Mouse (Mus musculus): ENCODE measurements at regions not wholly inside any gene's neighbourhood (a gene's known extent, or its start where the extent isn't known, plus 50 kb on each side); places are given as distances from the start of the nearest gene placed in this dataset.
"Not testable (repeated sequence)": the region's sequence is repeated elsewhere in the genome, so short reads cannot be mapped to it uniquely, and the experiment has no call there.

- Histone ChIP-seq H3K9ac (ENCODE audit: low read length) (no peak overlapping the region), H3K36me3 (ENCODE audit: control insufficient read depth, insufficient read depth, low read length) (no peaks in the 10 kb centered on the region), H3K4me2 (ENCODE audit: low read length) (no peak overlapping the region), H3K4me1 (ENCODE audit: control insufficient read depth in 2 of 2, insufficient read depth in 2 of 2, low read length in 2 of 2) (no peaks in the 10 kb centered on the region), H3K27ac (replicated peaks in 1 of 2; ENCODE audit: control insufficient read depth in 1 of 2, insufficient read depth in 1 of 2, low read depth in 2 of 2, low read length in 2 of 2) (no peak overlapping the region), H3K27me3 (ENCODE audit: control insufficient read depth, insufficient read depth, low read length) (peaks cover 4% of the 10 kb centered on the region), H3K4me3 (ENCODE audit: control insufficient read depth in 1 of 2, insufficient read depth in 1 of 2, low read depth in 1 of 2, low read length in 2 of 2) (no peak overlapping the region), H3K9me3 (ENCODE audit: control insufficient read depth, low read length) (no peaks in the 10 kb centered on the region)
- no peak for ATAC-seq (ENCODE audit: insufficient number of reproducible peaks, insufficient read depth, low FRiP score, low read depth)
- 72% methylated on average over 5 of the region's 5 CpGs for WGBS
Observed at GRCm38 (mm10) chr4:89530050-89530911, 149.0 kb upstream of the Dmrta1 start.

DNA sequence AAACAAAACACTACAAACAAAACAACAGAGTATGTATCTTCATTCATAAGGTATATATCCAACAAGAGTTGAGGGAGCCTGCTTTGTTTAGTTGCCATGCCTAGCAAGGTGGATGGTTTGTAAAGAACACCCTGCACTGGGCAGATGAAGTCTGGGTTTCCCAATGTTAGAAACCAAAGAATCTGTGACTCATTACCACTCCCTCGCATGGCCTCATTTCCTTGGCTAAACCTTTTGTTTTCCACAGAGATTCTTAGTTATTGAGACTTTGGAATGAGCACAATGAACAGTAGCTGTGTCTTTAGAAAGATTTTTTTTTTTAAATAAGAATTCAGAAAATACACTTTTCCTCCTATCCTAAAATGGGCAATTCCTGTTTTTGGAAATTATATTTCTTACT, 151.3 kb upstream of the Dmrta1 start:
- 59% methylated on average over 1 of the region's 1 CpGs for WGBS
- ATAC-seq (ENCODE audit: insufficient number of reproducible peaks, insufficient read depth, low FRiP score, low read depth): no peak

DNA sequence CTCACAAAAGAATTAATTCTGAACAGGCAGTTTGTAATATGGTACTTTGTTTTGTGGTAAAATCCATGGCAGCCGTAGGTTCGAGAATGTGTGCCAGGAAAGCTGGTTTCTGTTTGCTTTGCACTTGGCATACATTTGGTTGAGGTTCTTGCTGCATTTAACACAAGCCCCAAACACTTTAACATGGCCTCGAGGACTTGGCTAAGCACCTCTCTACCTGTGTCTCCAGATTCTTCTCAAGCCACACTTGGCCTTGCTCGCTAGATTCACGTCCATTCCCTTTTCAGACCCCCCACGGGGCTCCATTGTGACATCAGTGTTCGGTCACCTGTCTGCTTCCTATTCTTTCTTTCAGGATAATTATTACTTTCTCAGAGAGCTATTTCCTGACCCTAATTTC, 151.9 kb upstream of the Dmrta1 start:
- WGBS: 77% methylated on average over 7 of the region's 7 CpGs
- Histone ChIP-seq H3K27me3 (ENCODE audit: control insufficient read depth, insufficient read depth, low read length) (peaks cover 8% of the 10 kb centered on the region), H3K4me2 (ENCODE audit: low read length) (no peak overlapping the region), H3K4me1 (ENCODE audit: control insufficient read depth in 2 of 2, insufficient read depth in 2 of 2, low read length in 2 of 2) (peaks cover 0 to 10% of the 10 kb centered on the region in 2 experiments; a peak in 2 of 4 replicates), H3K27ac (replicated peaks in 1 of 2; ENCODE audit: control insufficient read depth in 1 of 2, insufficient read depth in 1 of 2, low read depth in 2 of 2, low read length in 2 of 2) (no peak overlapping the region), H3K4me3 (ENCODE audit: control insufficient read depth in 1 of 2, insufficient read depth in 1 of 2, low read depth in 1 of 2, low read length in 2 of 2) (no peak overlapping the region), H3K9ac (ENCODE audit: low read length) (no peak overlapping the region), H3K9me3 (ENCODE audit: control insufficient read depth, low read length) (no peaks in the 10 kb centered on the region), H3K36me3 (ENCODE audit: control insufficient read depth, insufficient read depth, low read length) (no peaks in the 10 kb centered on the region)
- ATAC-seq (ENCODE audit: insufficient number of reproducible peaks, insufficient read depth, low FRiP score, low read depth): no peak

More for the DNA sequence above, 151.3 kb upstream of the Dmrta1 start:
- Histone ChIP-seq H3K4me3 (ENCODE audit: control insufficient read depth in 1 of 2, insufficient read depth in 1 of 2, low read depth in 1 of 2, low read length in 2 of 2) (no peak overlapping the region), H3K9ac (ENCODE audit: low read length) (no peak overlapping the region), H3K9me3 (ENCODE audit: control insufficient read depth, low read length) (no peaks in the 10 kb centered on the region), H3K4me2 (ENCODE audit: low read length) (no peak overlapping the region), H3K36me3 (ENCODE audit: control insufficient read depth, insufficient read depth, low read length) (no peaks in the 10 kb centered on the region), H3K4me1 (ENCODE audit: control insufficient read depth in 2 of 2, insufficient read depth in 2 of 2, low read length in 2 of 2) (peaks cover 0 to 10% of the 10 kb centered on the region in 2 experiments; a peak in 2 of 4 replicates), H3K27me3 (ENCODE audit: control insufficient read depth, insufficient read depth, low read length) (peaks cover 8% of the 10 kb centered on the region), H3K27ac (replicated peaks in 1 of 2; ENCODE audit: control insufficient read depth in 1 of 2, insufficient read depth in 1 of 2, low read depth in 2 of 2, low read length in 2 of 2) (no peak overlapping the region)

- 52% methylated on average over 4 of the region's 4 CpGs for WGBS
- H3K36me3 ChIP-seq (ENCODE audit: control insufficient read depth, insufficient read depth, low read length); H3K4me3 ChIP-seq (ENCODE audit: control insufficient read depth in 1 of 2, insufficient read depth in 1 of 2, low read depth in 1 of 2, low read length in 2 of 2); H3K27me3 ChIP-seq (ENCODE audit: control insufficient read depth, insufficient read depth, low read length); H3K9me3 ChIP-seq (ENCODE audit: control insufficient read depth, low read length); H3K9ac ChIP-seq (ENCODE audit: low read length); ATAC-seq (ENCODE audit: insufficient number of reproducible peaks, insufficient read depth, low FRiP score, low read depth); H3K27ac ChIP-seq (replicated peaks in 1 of 2; ENCODE audit: control insufficient read depth in 1 of 2, insufficient read depth in 1 of 2, low read depth in 2 of 2, low read length in 2 of 2); H3K4me2 ChIP-seq (ENCODE audit: low read length): not testable (repeated sequence)
- peaks cover 0 to 10% of the 10 kb centered on the region in 2 experiments; a peak in 2 of 4 replicates for H3K4me1 ChIP-seq (ENCODE audit: control insufficient read depth in 2 of 2, insufficient read depth in 2 of 2, low read length in 2 of 2)
Observed at GRCm38 (mm10) chr4:89525525-89525924, 153.7 kb upstream of the Dmrta1 start.

GRCm38 (mm10) chr4:89524260-89525200, 154.7 kb upstream of the Dmrta1 start:
- no peaks in the 10 kb centered on the region for H3K9me3 ChIP-seq (ENCODE audit: control insufficient read depth, low read length)
- peak overlapping the region; percentile 65 for H3K9ac ChIP-seq (ENCODE audit: low read length)
- H3K36me3 ChIP-seq (ENCODE audit: control insufficient read depth, insufficient read depth, low read length): no peaks in the 10 kb centered on the region
- H3K4me1 ChIP-seq (ENCODE audit: control insufficient read depth in 2 of 2, insufficient read depth in 2 of 2, low read length in 2 of 2): peaks cover 0 to 10% of the 10 kb centered on the region in 2 experiments; a peak in 2 of 4 replicates
- peaks cover 8% of the 10 kb centered on the region for H3K27me3 ChIP-seq (ENCODE audit: control insufficient read depth, insufficient read depth, low read length)
- peak overlapping the region; percentile 52 to 76 for H3K4me3 ChIP-seq (ENCODE audit: control insufficient read depth in 1 of 2, insufficient read depth in 1 of 2, low read depth in 1 of 2, low read length in 2 of 2)
- peak overlapping the region; percentile 78 for H3K4me2 ChIP-seq (ENCODE audit: low read length)
- WGBS: under 1% methylated on average over 40 of the region's 40 CpGs
- no peak for ATAC-seq (ENCODE audit: insufficient number of reproducible peaks, insufficient read depth, low FRiP score, low read depth)
- no peak overlapping the region for H3K27ac ChIP-seq (replicated peaks in 1 of 2; ENCODE audit: control insufficient read depth in 1 of 2, insufficient read depth in 1 of 2, low read depth in 2 of 2, low read length in 2 of 2)

DNA sequence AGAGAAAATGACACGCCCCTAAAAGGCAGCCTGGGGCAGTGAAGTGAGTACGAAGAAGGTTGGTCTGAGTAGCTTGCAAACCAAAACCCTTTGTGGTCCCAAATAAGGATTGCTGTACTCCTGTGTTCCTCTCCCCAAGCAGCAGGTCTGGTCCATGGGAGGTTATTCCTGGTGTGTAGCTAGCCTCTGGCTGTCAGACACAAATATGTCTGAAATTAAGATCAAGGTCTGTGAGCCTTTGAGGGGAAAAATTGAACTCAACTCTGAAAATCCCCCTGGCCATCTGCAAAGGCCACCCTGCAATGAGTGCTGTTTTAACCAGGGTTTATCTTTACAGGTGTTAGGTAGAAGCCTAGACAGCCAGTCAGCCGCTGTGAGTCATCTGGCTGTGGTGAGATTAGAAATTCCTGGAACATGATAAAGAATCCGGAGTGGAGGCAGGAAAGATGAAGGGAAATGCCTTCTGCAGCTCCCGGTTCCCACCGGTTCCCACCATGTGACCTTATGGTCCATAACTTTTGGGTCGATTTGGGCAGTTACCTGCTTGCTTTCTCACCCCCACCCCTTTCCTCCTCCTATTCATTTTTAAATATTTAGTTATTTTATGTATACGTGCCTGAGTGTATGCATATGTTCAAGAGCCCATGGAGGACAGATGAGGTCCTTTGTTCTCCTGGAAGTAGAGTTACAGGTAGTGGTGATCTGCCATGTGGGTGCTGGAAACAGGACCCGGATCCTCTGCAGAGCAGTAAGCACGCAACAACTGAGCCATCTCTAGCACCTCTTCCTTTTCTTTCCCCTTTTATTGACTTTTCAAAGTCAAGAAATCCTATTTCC, 155.6 kb upstream of the Dmrta1 start:
- Histone ChIP-seq H3K4me2 (ENCODE audit: low read length) (peak overlapping the region; percentile 78), H3K9me3 (ENCODE audit: control insufficient read depth, low read length) (no peaks in the 10 kb centered on the region), H3K4me1 (ENCODE audit: control insufficient read depth in 2 of 2, insufficient read depth in 2 of 2, low read length in 2 of 2) (peaks cover 0 to 10% of the 10 kb centered on the region in 2 experiments; a peak in 2 of 4 replicates), H3K4me3 (ENCODE audit: control insufficient read depth in 1 of 2, insufficient read depth in 1 of 2, low read depth in 1 of 2, low read length in 2 of 2) (peak overlapping the region in 1 of 2 experiments; percentile 52; a peak in 2 of 4 replicates), H3K27me3 (ENCODE audit: control insufficient read depth, insufficient read depth, low read length) (peaks cover 8% of the 10 kb centered on the region), H3K36me3 (ENCODE audit: control insufficient read depth, insufficient read depth, low read length) (no peaks in the 10 kb centered on the region), H3K27ac (replicated peaks in 1 of 2; ENCODE audit: control insufficient read depth in 1 of 2, insufficient read depth in 1 of 2, low read depth in 2 of 2, low read length in 2 of 2) (no peak overlapping the region), H3K9ac (ENCODE audit: low read length) (peak overlapping the region; percentile 65; the same call in 1 of the 2 replicates)
- ATAC-seq (ENCODE audit: insufficient number of reproducible peaks, insufficient read depth, low FRiP score, low read depth): no peak
- 7% methylated on average over 10 of the region's 10 CpGs for WGBS

DNA sequence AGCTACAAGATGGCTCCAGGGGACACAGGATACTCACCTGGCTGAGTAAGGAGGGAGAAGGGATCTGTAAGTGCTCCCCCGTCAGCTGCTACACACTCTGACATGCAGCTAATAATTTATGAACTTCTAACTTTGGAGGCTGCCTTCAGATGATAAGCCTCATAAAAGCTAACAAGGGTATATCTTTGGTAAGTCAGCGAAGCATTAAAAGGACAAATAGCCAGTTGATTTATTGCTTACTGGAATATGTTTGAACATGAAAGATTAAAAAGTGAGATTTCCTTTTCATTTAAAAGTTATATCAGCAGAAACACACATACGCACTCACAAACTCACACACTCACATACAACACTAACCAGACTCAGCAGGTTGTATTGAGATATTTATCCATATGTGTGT, 161.2 kb upstream of the Dmrta1 start:
- Histone ChIP-seq H3K27me3 (ENCODE audit: control insufficient read depth, insufficient read depth, low read length) (no peaks in the 10 kb centered on the region), H3K36me3 (ENCODE audit: control insufficient read depth, insufficient read depth, low read length) (no peaks in the 10 kb centered on the region), H3K4me3 (ENCODE audit: control insufficient read depth in 1 of 2, insufficient read depth in 1 of 2, low read depth in 1 of 2, low read length in 2 of 2) (no peak overlapping the region), H3K9me3 (ENCODE audit: control insufficient read depth, low read length) (no peaks in the 10 kb centered on the region), H3K4me2 (ENCODE audit: low read length) (no peak overlapping the region), H3K9ac (ENCODE audit: low read length) (no peak overlapping the region), H3K4me1 (ENCODE audit: control insufficient read depth in 2 of 2, insufficient read depth in 2 of 2, low read length in 2 of 2) (no peaks in the 10 kb centered on the region), H3K27ac (replicated peaks in 1 of 2; ENCODE audit: control insufficient read depth in 1 of 2, insufficient read depth in 1 of 2, low read depth in 2 of 2, low read length in 2 of 2) (no peak overlapping the region)
- ATAC-seq (ENCODE audit: insufficient number of reproducible peaks, insufficient read depth, low FRiP score, low read depth): no peak
- WGBS: 80% methylated on average over 3 of the region's 3 CpGs
